Mouse (Mus musculus): ENCODE data around the gene Exoc4.

The Exoc4 gene

GRCm38 (mm10) chr6:33869251-33869650, 620.4 kb downstream of the Exoc4 start:
- DNase-seq (ENCODE audit: low spot score) = no peak

DNA sequence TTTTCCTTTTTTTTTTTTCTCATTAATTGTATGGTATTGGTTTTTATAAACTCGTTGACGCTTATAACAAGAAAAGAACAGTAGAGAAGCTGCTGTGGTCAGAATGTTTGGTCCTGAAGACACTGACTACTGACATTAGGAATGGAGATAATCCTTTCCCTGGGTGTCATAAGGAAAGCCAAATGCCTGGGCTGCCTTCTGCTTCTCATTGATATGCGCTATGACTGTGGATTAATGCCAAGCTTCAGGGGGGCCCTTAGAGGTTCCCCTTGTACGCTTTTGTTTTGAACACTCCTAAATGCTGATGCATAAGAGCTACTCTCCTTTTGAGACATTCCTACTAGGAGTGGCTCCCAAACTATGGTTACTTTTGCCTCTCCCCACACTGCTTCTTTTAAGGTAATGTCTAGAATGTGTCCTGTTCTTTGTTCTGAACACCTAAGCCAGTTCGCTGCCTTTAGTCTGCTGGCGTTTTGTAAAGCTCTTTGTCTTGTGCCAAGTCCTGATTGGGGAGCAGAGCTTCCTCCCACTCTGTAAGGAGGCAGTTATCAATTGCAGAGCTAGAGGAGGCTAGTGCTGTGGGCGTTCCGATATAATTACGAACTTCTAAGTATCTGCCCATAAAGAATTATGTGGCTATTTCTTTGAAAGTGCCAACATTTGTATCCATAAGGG, 621.7 kb downstream of the Exoc4 start:
- no peak for DNase-seq (ENCODE audit: low spot score)

- no peak for DNase-seq (ENCODE audit: low spot score)
Measured at GRCm38 (mm10) chr6:33871286-33871685, 622.4 kb downstream of the Exoc4 start.

- no peak for DNase-seq (ENCODE audit: low spot score)
Measured at GRCm38 (mm10) chr6:33872192-33872591, 623.3 kb downstream of the Exoc4 start.

DNA sequence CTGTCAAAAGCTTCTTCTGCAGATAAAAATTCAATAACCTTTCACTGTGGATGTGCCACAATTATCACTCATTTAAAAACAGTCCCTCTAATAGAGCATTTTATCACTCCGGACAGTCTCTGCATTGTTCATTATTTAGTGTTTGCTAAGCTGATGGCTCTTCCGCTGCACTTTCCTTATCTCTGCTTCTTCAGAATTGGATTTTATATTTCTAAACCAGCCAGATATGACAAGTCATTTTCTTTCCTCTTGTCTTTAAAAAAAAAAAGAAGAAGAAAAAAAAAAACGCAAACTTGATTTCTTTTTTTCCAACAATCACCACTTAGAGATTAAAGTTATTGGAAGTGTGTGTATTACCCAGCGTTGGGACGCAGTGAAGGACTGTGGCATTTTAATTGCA, 624.1 kb downstream of the Exoc4 start:
- DNase-seq (ENCODE audit: low spot score) = no peak

DNA sequence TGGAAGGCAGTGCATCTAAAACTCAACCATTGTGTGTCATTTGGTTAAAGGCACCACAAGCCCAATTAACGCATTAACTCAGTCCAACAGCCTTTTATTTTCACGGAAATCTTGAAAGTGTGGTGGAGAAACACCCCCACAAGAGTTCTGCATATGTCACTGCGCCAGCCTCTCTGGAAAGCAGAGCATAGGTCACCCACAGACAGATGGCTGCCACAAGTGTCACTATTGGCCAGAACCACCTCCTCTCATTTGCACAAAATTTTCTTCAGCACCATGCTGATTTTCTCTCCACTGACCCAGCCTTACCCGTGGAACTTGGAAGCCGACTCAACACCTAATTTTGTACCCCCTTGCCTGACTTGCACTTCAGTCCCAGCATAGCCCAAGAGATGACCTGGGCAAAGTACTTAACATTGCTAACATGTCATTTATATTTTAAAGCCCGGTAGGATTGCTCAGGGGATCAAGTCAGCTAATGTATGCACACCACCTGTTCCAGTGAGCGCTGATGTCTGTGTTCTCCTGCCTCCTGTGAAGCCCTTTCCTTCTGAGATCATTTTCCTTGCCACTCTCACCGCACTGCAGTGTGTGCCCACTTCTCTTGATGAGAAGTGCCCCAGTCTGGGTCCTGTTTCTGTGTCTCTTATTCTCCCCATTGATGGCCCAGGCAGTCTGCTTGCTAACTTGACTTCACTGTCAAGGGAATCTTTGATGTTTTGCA, 625.6 kb downstream of the Exoc4 start:
- no peak for DNase-seq (ENCODE audit: low spot score)

DNA sequence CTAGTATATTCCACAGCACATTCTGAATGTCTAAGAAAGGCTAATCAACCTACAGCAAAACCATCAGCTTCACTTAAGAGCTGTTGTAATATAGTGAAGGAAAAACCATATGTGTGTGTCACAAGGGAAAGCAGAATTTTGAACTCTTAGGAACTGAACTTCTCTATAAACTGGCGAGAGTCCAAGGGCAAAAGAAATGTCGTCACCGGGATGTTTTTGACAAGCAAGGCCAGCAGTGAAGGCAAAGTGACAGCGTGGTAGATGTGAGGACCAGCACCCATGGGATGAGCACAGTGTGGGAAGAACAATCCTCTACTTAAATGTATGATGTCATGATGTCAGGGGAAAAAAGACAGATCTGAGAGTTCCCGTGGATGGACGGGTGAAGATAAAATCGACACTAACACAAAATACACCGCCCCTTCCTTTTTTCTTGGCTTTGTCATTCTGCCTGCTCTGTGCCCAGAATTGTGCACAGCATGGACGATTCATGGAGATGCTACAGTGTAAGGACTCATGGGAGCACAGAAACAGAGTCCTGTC, 635.3 kb downstream of the Exoc4 start:
- no peak for DNase-seq (ENCODE audit: low spot score)

GRCm38 (mm10) chr6:33886941-33887340, 638.1 kb downstream of the Exoc4 start:
- DNase-seq (ENCODE audit: low spot score) = no peak

GRCm38 (mm10) chr6:33890926-33891325, 642.0 kb downstream of the Exoc4 start:
- DNase-seq (ENCODE audit: low spot score) = no peak

GRCm38 (mm10) chr6:33892142-33892541, 643.3 kb downstream of the Exoc4 start:
- no peak for DNase-seq (ENCODE audit: low spot score)

DNA sequence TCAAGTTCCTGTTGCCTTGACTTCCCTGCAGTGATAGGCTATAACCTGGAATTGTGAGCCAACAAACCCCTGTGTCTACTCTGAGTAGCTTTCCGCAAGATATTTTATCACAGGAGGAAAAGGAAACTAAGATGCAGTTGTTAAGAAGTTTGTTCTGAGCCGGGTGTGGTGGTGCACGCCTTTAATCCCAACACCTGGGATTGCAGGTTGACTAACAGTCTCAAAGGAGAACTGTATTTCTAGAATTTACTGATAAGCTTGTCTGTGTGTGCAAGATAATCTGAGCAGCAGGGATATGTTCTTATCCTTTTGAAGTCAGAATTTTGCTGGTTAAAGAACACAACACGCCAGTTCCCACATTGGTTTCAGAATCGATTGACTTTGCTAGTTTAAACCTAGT, 651.1 kb downstream of the Exoc4 start:
- DNase-seq (ENCODE audit: low spot score) = no peak

DNA sequence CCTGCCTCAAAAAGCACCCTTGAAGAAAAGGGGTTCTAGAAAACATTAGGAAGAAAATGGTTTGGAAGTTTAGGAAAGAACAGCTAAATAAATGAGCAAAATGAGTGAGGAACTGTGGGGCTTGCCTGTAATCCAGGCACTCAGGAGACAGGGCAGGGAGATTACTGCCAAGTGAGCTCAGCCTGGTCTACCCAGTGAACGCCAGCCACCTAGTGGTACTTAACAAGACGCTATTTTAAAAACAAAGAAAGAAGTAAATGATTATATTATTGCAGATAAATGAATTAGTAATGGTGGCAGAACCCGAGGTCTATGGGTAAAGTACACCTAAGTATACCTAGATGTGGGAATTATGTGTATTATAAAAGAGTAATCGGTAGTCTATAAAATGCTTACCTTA, 651.7 kb downstream of the Exoc4 start:
- no peak for DNase-seq (ENCODE audit: low spot score)

GRCm38 (mm10) chr6:33905099-33905498, 656.2 kb downstream of the Exoc4 start:
- no peak for DNase-seq (ENCODE audit: low spot score)

DNA sequence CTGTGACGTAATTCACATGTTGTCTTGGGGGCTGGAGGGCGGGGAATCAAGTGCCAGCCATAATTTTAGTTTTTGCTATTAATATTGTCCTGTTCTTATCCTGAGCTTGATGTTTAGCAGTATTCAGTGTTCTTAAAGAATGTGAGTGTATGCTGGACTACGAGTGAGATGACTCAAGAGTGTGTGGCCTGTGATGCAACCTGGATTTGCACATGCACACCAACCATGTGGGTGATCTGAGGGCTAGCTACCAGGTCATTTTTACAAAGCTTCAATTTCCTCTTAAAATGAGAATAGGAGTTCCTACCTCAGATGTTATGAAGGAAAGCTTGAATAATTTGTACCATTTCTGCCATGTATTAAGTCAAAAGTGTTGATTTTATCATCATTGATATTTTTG, 661.8 kb downstream of the Exoc4 start:
- DNase-seq (ENCODE audit: low spot score) = no peak

GRCm38 (mm10) chr6:33913072-33913471, 664.2 kb downstream of the Exoc4 start:
- DNase-seq (ENCODE audit: low spot score) = no peak

- DNase-seq (ENCODE audit: low spot score) = no peak
Measured at GRCm38 (mm10) chr6:33913486-33913885, 664.6 kb downstream of the Exoc4 start.

- no peak for DNase-seq (ENCODE audit: low spot score)
Measured at GRCm38 (mm10) chr6:33913964-33914363, 665.1 kb downstream of the Exoc4 start.

GRCm38 (mm10) chr6:33923571-33923970, 674.7 kb downstream of the Exoc4 start:
- no peak for DNase-seq (ENCODE audit: low spot score)

- DNase-seq (ENCODE audit: low spot score) = no peak
Measured at GRCm38 (mm10) chr6:33924888-33925287, 676.0 kb downstream of the Exoc4 start.

GRCm38 (mm10) chr6:33929342-33930086, 680.6 kb downstream of the Exoc4 start:
- DNase-seq (ENCODE audit: low spot score) = peak; percentile 73

- no peak for DNase-seq (ENCODE audit: low spot score)
Measured at GRCm38 (mm10) chr6:33930087-33930945, 681.4 kb downstream of the Exoc4 start.

DNA sequence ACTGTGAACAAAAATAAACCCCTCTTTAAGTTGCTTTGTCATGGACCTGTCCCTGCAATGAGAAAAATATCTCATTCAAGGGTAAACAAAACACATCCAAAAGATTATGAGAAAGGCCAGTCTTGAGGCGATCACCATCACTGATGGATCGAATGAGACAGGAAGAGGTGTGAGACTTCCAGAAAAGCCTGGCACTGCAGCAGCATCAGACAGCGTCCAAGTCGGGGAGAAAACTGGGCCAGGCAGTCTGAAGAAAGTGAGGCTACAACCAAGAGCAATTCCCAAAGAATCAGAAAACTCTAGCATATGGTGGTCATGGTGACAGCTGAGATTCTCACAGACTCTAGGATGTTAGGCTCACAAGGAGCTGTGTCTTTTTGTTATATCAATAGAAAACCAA, 689.0 kb downstream of the Exoc4 start:
- DNase-seq (ENCODE audit: low spot score) = no peak

Measured in ovary, postnatal 36 days (tissue).